Mouse (Mus musculus): ENCODE results near the gene Man2c1. TPM values are rescaled to one million over a fixed set of nuclear protein-coding genes. Genes with fewer than 3 reads are reported as not detected.

Man2c1 gene
- polyA plus RNA-seq, 1 experiment from 2014 or later: 47.7 TPM

- H3K9me3 ChIP-seq (replicated peaks; ENCODE audit: low read length): no peaks in the 10 kb centered on the region
- WGBS: 86% methylated on average over 17 of the region's 17 CpGs
- no peaks in the 10 kb centered on the region for H3K27me3 ChIP-seq (ENCODE audit: insufficient read depth, low read length)
- H3K4me3 ChIP-seq (replicated peaks; ENCODE audit: low read depth, low read length): no peak overlapping the region
- ATAC-seq (replicated peaks; ENCODE audit: low FRiP score, low read depth): no peak
- no peak overlapping the region for H3K27ac ChIP-seq
- H3K9ac ChIP-seq (ENCODE audit: low read depth, low read length): no peak overlapping the region
- peaks cover 12% of the 10 kb centered on the region; the same call in 1 of the 2 replicates for H3K36me3 ChIP-seq (ENCODE audit: insufficient read depth, low read length)
- TF ChIP-seq CTCF (IDR thresholded peaks at IDR 0.05; ENCODE audit: low read depth): no peak
- peak overlapping the region; percentile 88; the same call in 1 of the 2 replicates for H3K4me2 ChIP-seq (ENCODE audit: low read length)
- no peak for DNase-seq (ENCODE audit: low spot score)
- no peaks in the 10 kb centered on the region; the same call in 1 of the 2 replicates for H3K4me1 ChIP-seq (replicated peaks; ENCODE audit: insufficient read depth, low read length)
These were observed 16.1 kb downstream of the Man2c1 start for GRCm38 (mm10) chr9:57146451-57147066.

GRCm38 (mm10) chr9:57147205-57148143 is 17.0 kb downstream of the Man2c1 start:
- no peak; the same call in 1 of the 2 replicates for ATAC-seq (replicated peaks; ENCODE audit: low FRiP score, low read depth)
- 6% methylated on average over 19 of the region's 19 CpGs for WGBS
- H3K9me3 ChIP-seq (replicated peaks; ENCODE audit: low read length): no peaks in the 10 kb centered on the region
- peak overlapping the region; percentile 74 for H3K9ac ChIP-seq (ENCODE audit: low read depth, low read length)
- DNase-seq (ENCODE audit: low spot score): peak; percentile 22
- peak overlapping the region; percentile 56 for H3K4me3 ChIP-seq (replicated peaks; ENCODE audit: low read depth, low read length)
- TF ChIP-seq CTCF (IDR thresholded peaks at IDR 0.05; ENCODE audit: low read depth): no peak
- peaks cover 4% of the 10 kb centered on the region; the same call in 1 of the 2 replicates for H3K36me3 ChIP-seq (ENCODE audit: insufficient read depth, low read length)
- peak overlapping the region; percentile 88 for H3K4me2 ChIP-seq (ENCODE audit: low read length)
- no peaks in the 10 kb centered on the region for H3K27me3 ChIP-seq (ENCODE audit: insufficient read depth, low read length)
- no peaks in the 10 kb centered on the region; the same call in 1 of the 2 replicates for H3K4me1 ChIP-seq (replicated peaks; ENCODE audit: insufficient read depth, low read length)
- H3K27ac ChIP-seq: peak overlapping the region; percentile 83

GRCm38 (mm10) chr9:57148144-57148878 is 17.8 kb downstream of the Man2c1 start, which contains the start of gene Neil1:
TSS of gene Neil1 (minus strand) at chr9:57148305.
- peak within 1 kb of the TSS; percentile 74 for H3K9ac ChIP-seq (ENCODE audit: low read depth, low read length)
- H3K27ac ChIP-seq: peak within 1 kb of the TSS; percentile 83
- DNase-seq (ENCODE audit: low spot score) (peak; percentile 96), ATAC-seq (replicated peaks; ENCODE audit: low FRiP score, low read depth) (peak; percentile 89)
- no peaks in the 10 kb centered on the region for H3K27me3 ChIP-seq (ENCODE audit: insufficient read depth, low read length)
- H3K4me1 ChIP-seq (replicated peaks; ENCODE audit: insufficient read depth, low read length): no peaks in the 10 kb centered on the region; the same call in 1 of the 2 replicates
- H3K4me2 ChIP-seq (ENCODE audit: low read length): peak within 1 kb of the TSS; percentile 88
- WGBS: 1% methylated on average over 27 of the region's 27 CpGs
- H3K36me3 ChIP-seq (ENCODE audit: insufficient read depth, low read length): 0 out of 2 replicates have a peak, but pooled peaks cover 3% of the 10 kb centered on the region
- no peaks in the 10 kb centered on the region for H3K9me3 ChIP-seq (replicated peaks; ENCODE audit: low read length)
- H3K4me3 ChIP-seq (replicated peaks; ENCODE audit: low read depth, low read length): peak within 1 kb of the TSS; percentile 56
- peak; percentile 45; the same call in 1 of the 2 replicates for TF ChIP-seq CTCF (IDR thresholded peaks at IDR 0.05; ENCODE audit: low read depth)

GRCm38 (mm10) chr9:57149021-57149420 is 18.5 kb downstream of the Man2c1 start:
- ATAC-seq (replicated peaks; ENCODE audit: low FRiP score, low read depth) (no peak), DNase-seq (ENCODE audit: low spot score) (no peak)
- H3K4me2 ChIP-seq (ENCODE audit: low read length): peak overlapping the region; percentile 88; the same call in 1 of the 2 replicates
- peak overlapping the region; percentile 83 for H3K27ac ChIP-seq
- peak overlapping the region; percentile 56; the same call in 1 of the 2 replicates for H3K4me3 ChIP-seq (replicated peaks; ENCODE audit: low read depth, low read length)
- H3K27me3 ChIP-seq (ENCODE audit: insufficient read depth, low read length): no peaks in the 10 kb centered on the region
- WGBS: 76% methylated on average over 6 of the region's 6 CpGs
- H3K9ac ChIP-seq (ENCODE audit: low read depth, low read length): 0 out of 2 replicates have a peak overlapping the region, but pooled peaks have one; percentile 74
- no peaks in the 10 kb centered on the region; the same call in 1 of the 2 replicates for H3K4me1 ChIP-seq (replicated peaks; ENCODE audit: insufficient read depth, low read length)
- H3K36me3 ChIP-seq (ENCODE audit: insufficient read depth, low read length): no peaks in the 10 kb centered on the region
- no peaks in the 10 kb centered on the region for H3K9me3 ChIP-seq (replicated peaks; ENCODE audit: low read length)
- TF ChIP-seq CTCF (IDR thresholded peaks at IDR 0.05; ENCODE audit: low read depth): no peak

GRCm38 (mm10) chr9:57150192-57150591 is 19.7 kb downstream of the Man2c1 start:
- Histone ChIP-seq H3K27ac (no peak overlapping the region), H3K4me1 (replicated peaks; ENCODE audit: insufficient read depth, low read length) (no peaks in the 10 kb centered on the region; the same call in 1 of the 2 replicates), H3K4me3 (replicated peaks; ENCODE audit: low read depth, low read length) (no peak overlapping the region), H3K9ac (ENCODE audit: low read depth, low read length) (no peak overlapping the region), H3K27me3 (ENCODE audit: insufficient read depth, low read length) (no peaks in the 10 kb centered on the region), H3K4me2 (ENCODE audit: low read length) (no peak overlapping the region), H3K9me3 (replicated peaks; ENCODE audit: low read length) (no peaks in the 10 kb centered on the region), H3K36me3 (ENCODE audit: insufficient read depth, low read length) (0 out of 2 replicates have a peak, but pooled peaks cover under 1% of the 10 kb centered on the region)
- DNase-seq (ENCODE audit: low spot score) (no peak), ATAC-seq (replicated peaks; ENCODE audit: low FRiP score, low read depth) (no peak)
- TF ChIP-seq CTCF (IDR thresholded peaks at IDR 0.05; ENCODE audit: low read depth): no peak
- WGBS: 79% methylated on average over 5 of the region's 5 CpGs
